16 mouse cellular contexts compared by ENCODE assay signal in genomic region chr12:17792756-17793155, GRCm38 (mm10).
"Had no signal": no experiment of that assay in that cellular context is flagged by ENCODE, and none has a peak within 500 bp of the region (broad histone marks: within the 10 kb centered on the region; RNA-seq: fewer than 3 reads in every experiment).

No protein-coding gene starts in this region.

- DNase-seq: retina, postnatal 1 day; right cerebral cortex, adult 18-20 months; right cerebral cortex, postnatal 14 days; right cerebral cortex, postnatal 25 days; right cerebral cortex, postnatal 4 days; spleen, adult 18-20 months; thymus, adult 18-20 months; thymus, adult 2 months; thymus, postnatal 14 days; thymus, postnatal 25 days; thymus, postnatal 36 days; thymus, postnatal 4 days had no signal

- H3K9me3 ChIP-seq: neural tube, embryonic 13.5 days; neural tube, embryonic 15.5 days; stomach, embryonic 15.5 days had no signal

- H3K4me1 ChIP-seq: neural tube, embryonic 13.5 days; neural tube, embryonic 15.5 days; stomach, embryonic 15.5 days had no signal

- H3K4me3 ChIP-seq: neural tube, embryonic 13.5 days; neural tube, embryonic 15.5 days; stomach, embryonic 15.5 days had no signal

- H3K27me3 ChIP-seq: neural tube, embryonic 13.5 days; neural tube, embryonic 15.5 days; stomach, embryonic 15.5 days had no signal

- H3K36me3 ChIP-seq: neural tube, embryonic 13.5 days; neural tube, embryonic 15.5 days; stomach, embryonic 15.5 days had no signal

- H3K27ac ChIP-seq: neural tube, embryonic 13.5 days; neural tube, embryonic 15.5 days; stomach, embryonic 15.5 days; stomach, postnatal 0 days had no signal
